Mouse (Mus musculus): ENCODE measurements around the gene Pdzk1ip1. TPM values are rescaled to one million over a fixed set of nuclear protein-coding genes. Genes with fewer than 3 reads are reported as not detected.

Pdzk1ip1 gene
- polyA plus RNA-seq, 1 experiment from 2014 or later: 90.5 TPM

GRCm38 (mm10) chr4:115062875-115063517, 25.5 kb upstream of the Pdzk1ip1 start:
- Histone ChIP-seq H3K4me3 (ENCODE audit: low read length) (peak overlapping the region; percentile 56), H3K27me3 (ENCODE audit: control insufficient read depth, insufficient read depth, low read length) (peaks cover 83% of the 10 kb centered on the region), H3K36me3 (ENCODE audit: control insufficient read depth, insufficient read depth, low read length) (no peaks in the 10 kb centered on the region), H3K4me2 (replicated peaks; ENCODE audit: low read depth, low read length) (peak overlapping the region; percentile 95), H3K27ac (ENCODE audit: low read depth, low read length) (no peak overlapping the region), H3K4me1 (ENCODE audit: control insufficient read depth, insufficient read depth, low read length) (peaks cover 9% of the 10 kb centered on the region; the same call in 1 of the 2 replicates), H3K9me3 (ENCODE audit: control insufficient read depth, low read length) (no peaks in the 10 kb centered on the region), H3K9ac (ENCODE audit: low read depth, low read length) (peak overlapping the region; percentile 54)
- peak; percentile 82 for ATAC-seq (ENCODE audit: low FRiP score, low TSS enrichment)
- WGBS: under 1% methylated on average over 51 of the region's 58 CpGs

GRCm38 (mm10) chr4:115063518-115064239, 24.8 kb upstream of the Pdzk1ip1 start:
- Histone ChIP-seq H3K9ac (ENCODE audit: low read depth, low read length) (peak overlapping the region; percentile 54), H3K9me3 (ENCODE audit: control insufficient read depth, low read length) (no peaks in the 10 kb centered on the region), H3K36me3 (ENCODE audit: control insufficient read depth, insufficient read depth, low read length) (no peaks in the 10 kb centered on the region), H3K4me3 (ENCODE audit: low read length) (peak overlapping the region; percentile 56), H3K4me2 (replicated peaks; ENCODE audit: low read depth, low read length) (peak overlapping the region; percentile 95), H3K27me3 (ENCODE audit: control insufficient read depth, insufficient read depth, low read length) (peaks cover 78% of the 10 kb centered on the region), H3K27ac (ENCODE audit: low read depth, low read length) (no peak overlapping the region), H3K4me1 (ENCODE audit: control insufficient read depth, insufficient read depth, low read length) (peaks cover 9% of the 10 kb centered on the region; the same call in 1 of the 2 replicates)
- ATAC-seq (ENCODE audit: low FRiP score, low TSS enrichment): peak; percentile 18; the same call in 1 of the 2 replicates
- WGBS: 2% methylated on average over 31 of the region's 31 CpGs

GRCm38 (mm10) chr4:115071668-115072067, 16.8 kb upstream of the Pdzk1ip1 start:
- no peak for ATAC-seq (ENCODE audit: low FRiP score, low TSS enrichment)
- 57% methylated on average over 1 of the region's 1 CpGs for WGBS
- Histone ChIP-seq H3K9me3 (ENCODE audit: control insufficient read depth, low read length) (no peaks in the 10 kb centered on the region), H3K4me2 (replicated peaks; ENCODE audit: low read depth, low read length) (no peak overlapping the region), H3K4me1 (ENCODE audit: control insufficient read depth, insufficient read depth, low read length) (no peaks in the 10 kb centered on the region), H3K27me3 (ENCODE audit: control insufficient read depth, insufficient read depth, low read length) (peaks cover under 1% of the 10 kb centered on the region; the same call in 1 of the 2 replicates), H3K27ac (ENCODE audit: low read depth, low read length) (no peak overlapping the region), H3K4me3 (ENCODE audit: low read length) (no peak overlapping the region), H3K9ac (ENCODE audit: low read depth, low read length) (no peak overlapping the region), H3K36me3 (ENCODE audit: control insufficient read depth, insufficient read depth, low read length) (no peaks in the 10 kb centered on the region)

GRCm38 (mm10) chr4:115074789-115075188, 13.7 kb upstream of the Pdzk1ip1 start:
- no peak overlapping the region for H3K27ac ChIP-seq (ENCODE audit: low read depth, low read length)
- 100% methylated on average over 1 of the region's 1 CpGs for WGBS

GRCm38 (mm10) chr4:115075204-115075915, 13.1 kb upstream of the Pdzk1ip1 start:
- no peak overlapping the region for H3K4me3 ChIP-seq (ENCODE audit: low read length)
- no peaks in the 10 kb centered on the region for H3K27me3 ChIP-seq (ENCODE audit: control insufficient read depth, insufficient read depth, low read length)
- H3K9me3 ChIP-seq (ENCODE audit: control insufficient read depth, low read length): no peaks in the 10 kb centered on the region
- no peaks in the 10 kb centered on the region for H3K36me3 ChIP-seq (ENCODE audit: control insufficient read depth, insufficient read depth, low read length)
- 30% methylated on average over 3 of the region's 3 CpGs for WGBS
- peaks cover 10% of the 10 kb centered on the region for H3K4me1 ChIP-seq (ENCODE audit: control insufficient read depth, insufficient read depth, low read length)
- H3K9ac ChIP-seq (ENCODE audit: low read depth, low read length): no peak overlapping the region
- no peak overlapping the region for H3K27ac ChIP-seq (ENCODE audit: low read depth, low read length)
- no peak overlapping the region for H3K4me2 ChIP-seq (replicated peaks; ENCODE audit: low read depth, low read length)
- ATAC-seq (ENCODE audit: low FRiP score, low TSS enrichment): no peak; the same call in 1 of the 2 replicates

More at GRCm38 (mm10) chr4:115074789-115075188, 13.7 kb upstream of the Pdzk1ip1 start:
- Histone ChIP-seq H3K4me1 (ENCODE audit: control insufficient read depth, insufficient read depth, low read length) (peaks cover 8% of the 10 kb centered on the region), H3K9me3 (ENCODE audit: control insufficient read depth, low read length) (no peaks in the 10 kb centered on the region), H3K9ac (ENCODE audit: low read depth, low read length) (no peak overlapping the region), H3K36me3 (ENCODE audit: control insufficient read depth, insufficient read depth, low read length) (no peaks in the 10 kb centered on the region), H3K4me2 (replicated peaks; ENCODE audit: low read depth, low read length) (no peak overlapping the region), H3K27me3 (ENCODE audit: control insufficient read depth, insufficient read depth, low read length) (no peaks in the 10 kb centered on the region), H3K4me3 (ENCODE audit: low read length) (no peak overlapping the region)
- ATAC-seq (ENCODE audit: low FRiP score, low TSS enrichment): no peak

- H3K27ac ChIP-seq (ENCODE audit: low read depth, low read length): no peak overlapping the region
Observed at GRCm38 (mm10) chr4:115078892-115079820, 9.4 kb upstream of the Pdzk1ip1 start.

GRCm38 (mm10) chr4:115079821-115080349, 8.6 kb upstream of the Pdzk1ip1 start:
- H3K4me3 ChIP-seq (ENCODE audit: low read length): no peak overlapping the region
- WGBS: 21% methylated on average over 5 of the region's 5 CpGs
- H3K9me3 ChIP-seq (ENCODE audit: control insufficient read depth, low read length): no peaks in the 10 kb centered on the region
- no peak overlapping the region for H3K4me2 ChIP-seq (replicated peaks; ENCODE audit: low read depth, low read length)
- H3K4me1 ChIP-seq (ENCODE audit: control insufficient read depth, insufficient read depth, low read length): peaks cover 10% of the 10 kb centered on the region
- ATAC-seq (ENCODE audit: low FRiP score, low TSS enrichment): peak; percentile 53
- no peaks in the 10 kb centered on the region for H3K36me3 ChIP-seq (ENCODE audit: control insufficient read depth, insufficient read depth, low read length)
- no peak overlapping the region for H3K9ac ChIP-seq (ENCODE audit: low read depth, low read length)
- H3K27ac ChIP-seq (ENCODE audit: low read depth, low read length): no peak overlapping the region
- 0 out of 2 replicates have a peak, but pooled peaks cover under 1% of the 10 kb centered on the region for H3K27me3 ChIP-seq (ENCODE audit: control insufficient read depth, insufficient read depth, low read length)

More at GRCm38 (mm10) chr4:115078892-115079820, 9.4 kb upstream of the Pdzk1ip1 start:
- Histone ChIP-seq H3K36me3 (ENCODE audit: control insufficient read depth, insufficient read depth, low read length) (no peaks in the 10 kb centered on the region), H3K4me3 (ENCODE audit: low read length) (no peak overlapping the region), H3K9me3 (ENCODE audit: control insufficient read depth, low read length) (no peaks in the 10 kb centered on the region), H3K4me2 (replicated peaks; ENCODE audit: low read depth, low read length) (no peak overlapping the region), H3K4me1 (ENCODE audit: control insufficient read depth, insufficient read depth, low read length) (peaks cover 10% of the 10 kb centered on the region), H3K27me3 (ENCODE audit: control insufficient read depth, insufficient read depth, low read length) (no peaks in the 10 kb centered on the region), H3K9ac (ENCODE audit: low read depth, low read length) (no peak overlapping the region; the same call in 1 of the 2 replicates)
- 30% methylated on average over 10 of the region's 10 CpGs for WGBS
- peak; percentile 53 for ATAC-seq (ENCODE audit: low FRiP score, low TSS enrichment)

- H3K27me3 ChIP-seq (ENCODE audit: control insufficient read depth, insufficient read depth, low read length): peaks cover 7% of the 10 kb centered on the region; the same call in 1 of the 2 replicates
- H3K4me1 ChIP-seq (ENCODE audit: control insufficient read depth, insufficient read depth, low read length): peaks cover 10% of the 10 kb centered on the region
- WGBS: 80% methylated on average over 3 of the region's 3 CpGs
- no peak overlapping the region for H3K9ac ChIP-seq (ENCODE audit: low read depth, low read length)
- H3K27ac ChIP-seq (ENCODE audit: low read depth, low read length): no peak overlapping the region
- no peak overlapping the region for H3K4me3 ChIP-seq (ENCODE audit: low read length)
- H3K4me2 ChIP-seq (replicated peaks; ENCODE audit: low read depth, low read length): no peak overlapping the region
- H3K36me3 ChIP-seq (ENCODE audit: control insufficient read depth, insufficient read depth, low read length): no peaks in the 10 kb centered on the region
- H3K9me3 ChIP-seq (ENCODE audit: control insufficient read depth, low read length): no peaks in the 10 kb centered on the region
- no peak for ATAC-seq (ENCODE audit: low FRiP score, low TSS enrichment)
Observed at GRCm38 (mm10) chr4:115083031-115083430, 5.5 kb upstream of the Pdzk1ip1 start.

Data from kidney, embryonic 14.5 days (tissue).